ENCODE assay signal across 23 mouse cellular contexts in genomic region chr6:55620366-55620765, GRCm38 (mm10).
DNase-seq lines count a peak whose midpoint lies in the region; ATAC-seq and TF ChIP-seq lines count a peak whose summit lies in the region.
"Had no signal": no experiment of that assay in that cellular context is flagged by ENCODE, and none has a peak within 500 bp of the region (broad histone marks: within the 10 kb centered on the region; RNA-seq: fewer than 3 reads in every experiment).

No protein-coding gene starts in this region.

- H3K9ac ChIP-seq in embryonic facial prominence, embryonic 14.5 days (ENCODE audit: low read depth, low read length), result no peak overlapping the region
- no peak overlapping the region for H3K9ac ChIP-seq in midbrain, postnatal 0 days (replicated peaks; ENCODE audit: low read length, poor library complexity, severe bottlenecking)
- H3K9ac ChIP-seq: embryonic facial prominence, embryonic 12.5 days; forebrain, embryonic 13.5 days; forebrain, postnatal 0 days; hindbrain, embryonic 14.5 days; intestine, embryonic 15.5 days had no signal

- DNase-seq in embryonic facial prominence, embryonic 14.5 days (ENCODE audit: low spot score), result peak; percentile 26
- DNase-seq in embryonic facial prominence, embryonic 10.5 days (ENCODE audit: low spot score), result no peak
- peak; percentile 26 to 48 for DNase-seq in heart, adult 18-20 months
- DNase-seq in heart, postnatal 25 days (ENCODE audit: low spot score), result no peak
- DNase-seq in testis, postnatal 14 days (ENCODE audit: low spot score), result peak; percentile 10
- no peak for DNase-seq in testis, postnatal 10 days (ENCODE audit: low spot score)
- no peak for DNase-seq in midbrain, postnatal 0 days (ENCODE audit: low spot score)
- DNase-seq: adrenal gland, adult 8-10 months; adrenal gland, postnatal 36 days; B cell, adult 2 months; cerebellum, adult 2 months; cerebellum, postnatal 14 days; embryo, embryonic 11 days; forebrain, postnatal 0 days; kidney, adult 18-20 months had no signal

- ATAC-seq in embryonic facial prominence, embryonic 14.5 days (ENCODE audit: low read depth), result no peak
- ATAC-seq in midbrain, postnatal 0 days (ENCODE audit: low FRiP score), result no peak
- ATAC-seq: CD4-positive, CD25-positive, alpha-beta regulatory T cell, adult 4 months; forebrain, embryonic 13.5 days; forebrain, postnatal 0 days; intestine, embryonic 15.5 days had no signal

- H3K9me3 ChIP-seq in embryonic facial prominence, embryonic 14.5 days (ENCODE audit: control insufficient read depth, low read length), result no peaks in the 10 kb centered on the region
- no peaks in the 10 kb centered on the region for H3K9me3 ChIP-seq in embryonic facial prominence, embryonic 10.5 days
- no peaks in the 10 kb centered on the region for H3K9me3 ChIP-seq in midbrain, postnatal 0 days (ENCODE audit: low read length)
- H3K9me3 ChIP-seq: embryonic facial prominence, embryonic 12.5 days; forebrain, embryonic 13.5 days; G1E; hindbrain, embryonic 10.5 days; intestine, embryonic 15.5 days had no signal

- TF ChIP-seq CTCF in midbrain, postnatal 0 days (IDR thresholded peaks at IDR 0.05), result no peak

- 54% methylated on average over 3 of the region's 3 CpGs for WGBS in embryonic facial prominence, embryonic 14.5 days
- WGBS in embryonic facial prominence, embryonic 10.5 days, result 84% methylated on average over 3 of the region's 3 CpGs
- WGBS in midbrain, postnatal 0 days, result 86% methylated on average over 3 of the region's 3 CpGs

- H3K4me3 ChIP-seq in embryonic facial prominence, embryonic 14.5 days (ENCODE audit: low read depth, low read length), result no peak overlapping the region
- H3K4me3 ChIP-seq in embryonic facial prominence, embryonic 10.5 days, result no peak overlapping the region
- no peak overlapping the region for H3K4me3 ChIP-seq in midbrain, postnatal 0 days (ENCODE audit: low read depth, low read length)
- H3K4me3 ChIP-seq: embryonic facial prominence, embryonic 12.5 days; forebrain, embryonic 13.5 days; hindbrain, embryonic 10.5 days; intestine, embryonic 15.5 days had no signal

- no peak overlapping the region for H3K4me2 ChIP-seq in embryonic facial prominence, embryonic 14.5 days (ENCODE audit: low read depth, low read length)
- no peak overlapping the region for H3K4me2 ChIP-seq in midbrain, postnatal 0 days (ENCODE audit: low read depth, low read length, poor library complexity, severe bottlenecking)
- H3K4me2 ChIP-seq: embryonic facial prominence, embryonic 12.5 days; forebrain, embryonic 13.5 days; heart, embryonic 11.5 days; hindbrain, embryonic 14.5 days; intestine, embryonic 15.5 days had no signal

- no peaks in the 10 kb centered on the region for H3K27me3 ChIP-seq in embryonic facial prominence, embryonic 14.5 days (replicated peaks; ENCODE audit: control insufficient read depth, insufficient read depth, low read length)
- no peaks in the 10 kb centered on the region for H3K27me3 ChIP-seq in embryonic facial prominence, embryonic 10.5 days (replicated peaks; ENCODE audit: low read depth, poor library complexity, severe bottlenecking)
- no peaks in the 10 kb centered on the region for H3K27me3 ChIP-seq in midbrain, postnatal 0 days (ENCODE audit: insufficient read depth, low read length)
- H3K27me3 ChIP-seq: embryonic facial prominence, embryonic 12.5 days; forebrain, embryonic 13.5 days; intestine, embryonic 15.5 days had no signal

- no peaks in the 10 kb centered on the region for H3K36me3 ChIP-seq in embryonic facial prominence, embryonic 14.5 days (ENCODE audit: control insufficient read depth, insufficient read depth, low read length)
- H3K36me3 ChIP-seq in embryonic facial prominence, embryonic 10.5 days (replicated peaks), result no peaks in the 10 kb centered on the region
- no peaks in the 10 kb centered on the region for H3K36me3 ChIP-seq in midbrain, postnatal 0 days (ENCODE audit: insufficient read depth, low read length)
- H3K36me3 ChIP-seq: embryonic facial prominence, embryonic 12.5 days; G1E; hindbrain, embryonic 10.5 days; intestine, embryonic 15.5 days had no signal

- intact Hi-C loops in heart, postnatal 25 days (cut with DNase I), result no loop called here

- H3K4me1 ChIP-seq in embryonic facial prominence, embryonic 14.5 days (ENCODE audit: control insufficient read depth, insufficient read depth, low read length), result peaks cover 6% of the 10 kb centered on the region
- H3K4me1 ChIP-seq in embryonic facial prominence, embryonic 10.5 days, result no peaks in the 10 kb centered on the region
- no peaks in the 10 kb centered on the region for H3K4me1 ChIP-seq in midbrain, postnatal 0 days (ENCODE audit: insufficient read depth, low read length)
- H3K4me1 ChIP-seq: hindbrain, embryonic 10.5 days had no signal

- no peak overlapping the region for H3K27ac ChIP-seq in embryonic facial prominence, embryonic 14.5 days (replicated peaks; ENCODE audit: low read depth, low read length)
- no peak overlapping the region for H3K27ac ChIP-seq in embryonic facial prominence, embryonic 10.5 days (replicated peaks)
- H3K27ac ChIP-seq in midbrain, postnatal 0 days (ENCODE audit: low read depth, low read length), result no peak overlapping the region
- H3K27ac ChIP-seq: embryonic facial prominence, embryonic 12.5 days; forebrain, embryonic 13.5 days; hindbrain, embryonic 10.5 days; hindbrain, embryonic 14.5 days; intestine, embryonic 15.5 days had no signal

Comparison
In these comparisons a context has a peak if more than half of its experiments do, and no peak if none do; other contexts are left out.
1. DNase-seq: peak in embryonic facial prominence, embryonic 14.5 days (single experiment), heart, adult 18-20 months (2 of 2) and testis, postnatal 14 days (single experiment); none in embryonic facial prominence, embryonic 10.5 days (single experiment), heart, postnatal 25 days (single experiment), testis, postnatal 10 days (single experiment) and midbrain, postnatal 0 days (single experiment).